Mouse (Mus musculus): ENCODE data around the gene Acot7.

Acot7 gene

GRCm38 (mm10) chr4:152151451-152151965 is 26.4 kb upstream of the Acot7 start:
- in situ Hi-C loops (cut with MboI, MseI): no loop called here

DNA sequence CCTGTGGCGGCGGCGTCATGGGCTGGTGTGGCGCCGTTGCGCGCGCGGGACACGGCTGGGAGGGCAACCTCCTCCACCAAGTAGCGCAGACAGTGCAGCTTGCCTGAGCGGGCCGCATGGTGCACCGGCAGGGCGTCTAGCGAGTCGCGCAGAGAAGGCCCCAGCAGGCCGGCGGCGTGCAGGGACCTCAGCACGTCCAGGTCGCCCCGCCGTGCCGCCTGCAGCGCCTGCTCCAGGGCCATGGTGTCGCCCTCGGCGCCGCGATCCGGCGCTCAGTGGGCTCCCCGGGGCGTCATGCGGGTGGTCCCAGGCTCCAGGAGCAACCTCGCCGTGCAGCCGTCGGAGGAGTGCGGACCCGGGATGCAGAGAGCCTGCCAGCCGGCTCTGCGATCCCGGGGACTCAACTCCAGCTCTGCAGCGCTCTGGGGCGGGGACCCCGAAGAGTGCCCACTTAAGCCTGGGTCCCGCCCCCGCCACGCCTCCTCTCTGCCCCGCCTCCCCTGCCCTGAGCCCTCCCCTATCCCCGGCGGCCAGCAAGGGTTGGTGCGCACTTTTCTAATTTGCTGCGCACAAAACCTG is 25.9 kb upstream of the Acot7 start, which contains the start of gene Espn:
Gene Espn, minus strand, starts transcription at position 406 of the 579 bp plus-strand sequence.
- in situ Hi-C loops (cut with MboI, MseI): no loop called here

DNA sequence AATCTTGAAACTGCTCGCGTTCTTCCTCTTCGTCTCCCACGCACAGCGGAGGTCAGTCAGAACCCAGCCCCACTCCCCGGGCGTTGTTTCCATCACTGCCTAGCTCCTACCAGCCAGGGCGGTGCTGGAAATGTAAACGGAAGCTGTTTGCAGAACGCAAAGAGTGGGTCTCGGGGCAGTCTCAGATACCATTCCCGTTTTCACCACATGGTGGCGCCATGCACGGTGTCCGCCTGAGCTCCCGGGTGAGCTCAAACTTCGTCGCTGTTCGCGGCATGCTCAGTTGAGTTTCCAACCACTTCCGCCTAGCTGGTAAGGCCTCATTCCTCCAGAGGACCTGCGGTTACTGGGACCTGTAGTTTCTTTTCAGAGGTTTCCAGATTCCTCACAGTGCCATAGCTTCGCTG is 24.2 kb upstream of the Acot7 start:
- in situ Hi-C loops (cut with MboI, MseI): no loop called here

GRCm38 (mm10) chr4:152155019-152155418 is 22.9 kb upstream of the Acot7 start:
- in situ Hi-C loops (cut with MboI, MseI): no loop called here

DNA sequence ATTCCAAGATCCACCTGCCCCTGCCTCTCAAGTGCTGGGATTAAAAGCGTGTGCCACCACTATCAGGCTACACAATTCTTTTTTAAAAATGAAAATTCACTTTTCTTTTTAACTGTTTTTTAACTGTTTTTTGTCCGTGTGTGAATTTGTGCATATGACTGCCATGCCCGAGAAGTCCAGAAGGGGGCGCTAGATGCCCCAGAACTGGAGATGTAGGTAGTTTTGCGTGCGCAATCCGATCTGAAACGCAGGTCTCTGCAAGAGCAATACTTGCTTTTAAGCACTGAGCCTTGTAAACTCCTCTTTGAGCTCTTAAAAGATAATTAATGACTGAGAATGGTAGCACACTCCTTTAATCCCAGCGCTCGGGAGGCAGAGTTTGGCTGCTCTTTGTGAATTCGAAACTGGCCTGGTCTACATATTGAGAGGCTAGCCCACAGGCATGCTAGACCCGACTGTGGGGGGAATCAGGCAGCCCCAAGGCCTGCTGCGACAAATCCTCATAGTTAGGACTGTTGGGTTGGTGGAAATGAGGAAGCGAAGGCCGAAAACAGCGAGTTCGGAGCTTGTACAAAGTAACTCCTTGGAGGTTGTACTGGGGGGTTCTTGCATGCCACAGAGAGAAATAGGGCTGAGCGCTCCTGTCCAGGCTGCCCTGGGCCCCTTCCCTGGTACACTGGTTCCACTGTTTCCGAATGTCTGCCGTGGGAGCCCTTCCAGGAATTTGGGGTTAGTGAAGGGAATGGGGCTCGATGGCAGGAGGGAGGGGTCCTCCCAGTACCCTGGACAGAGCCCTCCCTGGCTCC is 20.0 kb upstream of the Acot7 start:
- in situ Hi-C loops (cut with MboI, MseI): no loop called here

DNA sequence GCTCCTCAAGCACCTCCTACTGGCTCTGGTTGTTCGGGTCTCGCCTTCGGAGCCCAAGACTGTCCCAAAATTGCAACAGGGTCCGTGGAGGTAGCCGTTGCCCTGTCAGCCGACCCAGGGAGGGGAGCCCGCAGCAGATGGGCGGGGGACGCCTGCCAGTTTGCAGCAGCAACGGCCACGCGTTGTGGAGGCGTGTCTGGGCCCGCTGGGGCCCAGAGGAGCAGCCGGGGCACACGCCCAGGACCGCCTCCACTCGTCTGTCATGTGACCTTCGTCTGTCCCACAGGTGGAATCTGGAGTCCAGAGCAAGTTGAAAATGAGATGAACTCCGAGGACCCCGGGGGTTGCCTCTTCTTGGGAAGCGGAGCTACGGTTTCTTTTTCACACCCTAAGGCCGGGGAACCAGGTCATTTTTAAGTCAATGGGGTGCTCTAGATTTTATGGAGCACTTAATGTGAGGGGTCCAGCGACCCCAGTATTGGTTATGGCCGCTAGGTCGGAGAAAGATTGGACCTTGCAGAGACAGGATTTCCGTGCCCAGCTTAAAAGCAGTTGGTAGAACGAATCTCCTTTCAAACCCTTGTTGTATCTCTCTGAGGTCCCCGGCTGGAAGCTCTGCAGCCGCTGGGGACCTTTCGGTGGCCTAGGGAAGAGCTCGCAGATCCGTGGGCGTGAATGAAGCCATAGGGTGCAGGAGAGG is 19.2 kb upstream of the Acot7 start, which contains the start of gene Hes2:
Gene Hes2, plus strand, starts transcription at position 283 of the 700 bp plus-strand sequence.
- in situ Hi-C loops (cut with MboI, MseI): no loop called here

DNA sequence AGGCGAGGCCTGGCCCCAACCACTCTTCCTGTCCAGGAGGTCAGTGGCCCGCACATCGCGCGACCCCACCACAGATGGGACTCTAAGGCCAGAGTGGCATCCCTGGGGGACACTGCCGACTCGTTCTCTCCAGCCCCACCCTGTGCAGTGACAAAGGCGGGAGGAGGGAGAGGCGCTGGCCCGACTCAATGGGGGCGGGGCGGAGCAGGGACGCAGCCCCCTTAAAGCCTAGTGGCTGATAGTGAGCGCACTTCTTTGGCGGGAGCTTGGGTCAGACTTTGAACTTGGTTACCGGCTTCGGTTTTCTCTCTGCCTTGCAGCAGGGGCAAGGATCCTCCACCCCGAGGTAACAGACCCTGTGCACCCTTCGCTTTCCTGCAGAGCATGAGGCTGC is 18.7 kb upstream of the Acot7 start:
- in situ Hi-C loops (cut with MboI, MseI): no loop called here

GRCm38 (mm10) chr4:152160748-152161147 is 17.2 kb upstream of the Acot7 start:
- in situ Hi-C loops (cut with MboI, MseI): no loop called here

DNA sequence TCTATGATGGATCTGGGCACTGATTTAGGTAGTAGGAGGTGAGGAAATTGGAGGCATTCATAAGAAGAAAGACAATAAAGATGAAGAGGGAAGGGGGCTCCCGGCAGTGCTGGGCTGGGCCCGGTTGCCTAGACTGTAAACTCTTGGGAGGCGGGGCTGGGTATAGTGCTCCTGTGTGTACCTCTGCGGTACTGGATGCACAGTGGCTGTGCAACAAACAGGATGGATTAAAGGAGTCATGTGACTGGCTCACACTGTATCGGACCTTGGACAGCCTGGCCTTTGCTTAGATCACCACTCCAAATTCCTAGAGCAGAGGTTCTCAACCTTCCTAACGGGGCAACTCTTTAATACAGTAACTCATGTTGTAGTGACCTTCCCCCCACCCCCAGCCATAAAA is 16.3 kb upstream of the Acot7 start:
- in situ Hi-C loops (cut with MboI, MseI): no loop called here

- in situ Hi-C loops (cut with MboI, MseI): no loop called here
These were observed 15.2 kb upstream of the Acot7 start for GRCm38 (mm10) chr4:152162748-152163147.

- in situ Hi-C loops (cut with MboI, MseI): no loop called here
These were observed 12.7 kb upstream of the Acot7 start for GRCm38 (mm10) chr4:152165036-152165931.

- in situ Hi-C loops (cut with MboI, MseI): no loop called here
These were observed 9.9 kb upstream of the Acot7 start for GRCm38 (mm10) chr4:152168052-152168451.

DNA sequence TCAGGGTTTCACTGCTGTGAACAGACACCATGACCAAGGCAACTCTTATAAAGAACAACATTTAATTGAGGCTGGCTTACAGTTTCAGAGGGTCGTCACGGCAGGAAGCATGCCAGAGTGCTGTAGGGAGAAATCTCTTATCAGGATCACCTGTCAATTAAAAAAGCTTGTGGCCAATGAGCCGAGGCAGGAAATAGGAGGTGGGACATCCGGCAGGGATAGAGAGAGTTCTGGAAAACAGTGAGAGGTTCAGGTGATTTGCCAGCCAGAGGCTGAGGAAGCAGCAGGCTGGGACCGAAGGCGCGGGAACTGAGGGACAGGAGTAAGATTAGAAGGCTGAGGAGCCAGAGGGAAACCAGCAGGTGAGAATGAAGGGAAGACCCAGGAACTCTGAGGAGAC is 8.8 kb upstream of the Acot7 start:
- in situ Hi-C loops (cut with MboI, MseI): no loop called here

- in situ Hi-C loops (cut with MboI, MseI): loop anchor here (5.0 kb wide), 2 partner anchors 122 to 267 kb away; partner anchors contain the start of gene Hes3
These were observed 7.6 kb upstream of the Acot7 start for GRCm38 (mm10) chr4:152170286-152170685.

GRCm38 (mm10) chr4:152171543-152171942 is 6.4 kb upstream of the Acot7 start:
- in situ Hi-C loops (cut with MboI, MseI): loop anchor here (5.0 kb wide), 2 partner anchors 121 to 266 kb away; partner anchors contain the start of gene Hes3

GRCm38 (mm10) chr4:152173041-152173440 is 4.9 kb upstream of the Acot7 start:
- in situ Hi-C loops (cut with MboI, MseI): loop anchor here (5.0 kb wide), 2 partner anchors 119 to 264 kb away; partner anchors contain the start of gene Hes3

- in situ Hi-C loops (cut with MboI, MseI): loop anchor here (5.0 kb wide), 2 partner anchors 118 to 263 kb away; partner anchors contain the start of gene Hes3
These were observed 4.0 kb upstream of the Acot7 start for GRCm38 (mm10) chr4:152173956-152174355.

DNA sequence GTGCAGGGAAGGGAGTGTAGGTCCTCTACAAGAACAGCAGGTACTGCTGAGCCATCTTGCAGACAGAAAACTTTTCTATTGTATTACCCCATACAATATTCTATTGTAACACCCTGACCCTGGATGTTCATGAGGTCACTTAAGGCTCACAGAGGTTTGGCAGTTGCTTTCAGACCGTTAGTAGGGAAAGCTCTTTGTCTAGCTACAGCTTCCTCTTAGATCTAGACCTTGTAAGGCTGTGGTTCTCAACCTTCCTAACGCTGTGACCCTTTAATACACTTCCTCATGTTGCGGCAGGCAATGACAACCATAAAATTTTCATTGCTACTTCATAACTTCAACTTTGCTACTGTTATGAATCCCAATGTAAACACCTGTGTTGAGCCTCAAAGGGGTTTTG is 1.3 kb upstream of the Acot7 start:
- in situ Hi-C loops (cut with MboI, MseI): loop anchor here (5.0 kb wide), 1 partner anchor 36 kb away; no protein-coding TSS in a partner anchor

- in situ Hi-C loops (cut with MboI, MseI): loop anchor here (5.0 kb wide), 1 partner anchor 35 kb away; no protein-coding TSS in a partner anchor
These were observed 779 bp upstream of the Acot7 start for GRCm38 (mm10) chr4:152177174-152177536.

- in situ Hi-C loops (cut with MboI, MseI): loop anchor here (5.0 kb wide), 1 partner anchor 34 kb away; no protein-coding TSS in a partner anchor
These were observed 470 bp downstream of the Acot7 start for GRCm38 (mm10) chr4:152178344-152178864.

All from T-helper 1 cell (primary cell).